Mouse (Mus musculus): Measurements from ENCODE around the gene C1qb. TPM values are rescaled to one million over a fixed set of nuclear protein-coding genes. Genes with fewer than 3 reads are reported as not detected.
A peak's percentile ranks its signal among the peaks of the same experiment; 100 is the strongest.

Gene C1qb
- polyA plus RNA-seq, 1 experiment from 2014 or later: 51.0 TPM

DNA sequence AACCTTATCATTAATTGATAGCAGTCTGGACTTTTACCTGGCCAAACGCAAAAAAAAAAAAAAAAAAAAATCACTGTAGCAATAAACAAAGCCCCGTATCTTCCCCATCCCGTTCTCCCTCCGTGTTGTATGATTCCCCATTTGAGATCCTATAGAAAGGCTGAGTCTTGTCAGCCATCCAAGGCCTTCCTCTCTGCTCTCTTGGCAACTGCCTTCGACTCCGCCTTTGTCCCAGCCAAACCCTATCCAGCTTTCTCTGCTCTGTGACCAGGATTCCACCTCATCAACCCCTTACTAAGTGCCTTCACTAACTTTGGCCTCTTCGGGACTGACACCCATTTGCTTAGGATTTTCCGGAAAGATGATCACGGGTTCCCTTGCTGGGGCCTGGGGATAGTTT is 48.0 kb downstream of the C1qb start:
- no peak overlapping the region for H3K9ac ChIP-seq
- H3K9me3 ChIP-seq: no peaks in the 10 kb centered on the region
- WGBS: 57% methylated on average over 9 of the region's 9 CpGs
- H3K27me3 ChIP-seq: peaks cover 48% of the 10 kb centered on the region
- H3K4me1 ChIP-seq: peaks cover 30% of the 10 kb centered on the region
- no peak overlapping the region for H3K4me3 ChIP-seq
- H3K36me3 ChIP-seq: no peaks in the 10 kb centered on the region
- no peak overlapping the region for H3K4me2 ChIP-seq
- ATAC-seq (ENCODE audit: borderline replicate concordance, extremely low read depth, low FRiP score, low TSS enrichment): no peak
- H3K27ac ChIP-seq: no peak overlapping the region

DNA sequence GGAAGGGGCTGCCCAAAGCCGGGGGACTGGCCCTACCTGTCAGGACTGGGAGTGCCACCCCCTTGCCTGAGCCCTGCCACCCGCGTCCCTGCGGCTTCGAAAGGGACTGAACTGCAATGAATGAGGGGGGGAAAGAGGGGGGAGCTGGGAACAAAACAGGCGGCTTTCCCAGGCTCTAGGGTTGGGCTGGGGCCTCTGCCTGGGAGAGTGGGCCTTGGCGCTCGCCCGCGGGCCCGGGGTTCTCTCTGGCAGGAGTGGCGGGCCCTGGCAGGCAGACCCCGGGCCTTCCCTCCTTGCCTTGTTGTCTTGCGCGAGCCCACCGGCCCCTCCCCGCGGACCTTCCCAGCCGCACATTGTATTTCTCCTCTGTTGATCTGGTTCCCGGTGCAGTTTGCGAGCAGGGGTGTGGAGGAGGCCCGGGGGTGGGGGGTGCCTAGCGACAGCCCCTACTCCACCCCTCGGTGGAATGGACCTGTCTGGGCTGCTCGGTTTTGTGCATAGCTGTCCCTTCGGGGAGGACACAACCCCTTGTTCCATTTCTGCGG is 49.5 kb downstream of the C1qb start:
- Histone ChIP-seq H3K9me3 (no peaks in the 10 kb centered on the region), H3K4me2 (peak overlapping the region; percentile 91), H3K9ac (peak overlapping the region; percentile 53), H3K27me3 (peaks cover 56% of the 10 kb centered on the region), H3K36me3 (no peaks in the 10 kb centered on the region), H3K4me3 (peak overlapping the region; percentile 67), H3K27ac (peak overlapping the region; percentile 87), H3K4me1 (peaks cover 44% of the 10 kb centered on the region)
- 2% methylated on average over 27 of the region's 27 CpGs for WGBS
- peak; percentile 25; the same call in 1 of the 2 replicates for ATAC-seq (ENCODE audit: borderline replicate concordance, extremely low read depth, low FRiP score, low TSS enrichment)

GRCm38 (mm10) chr4:136835621-136836386 is 50.2 kb downstream of the C1qb start, which contains the start of gene Ephb2:
TSS of gene Ephb2 (minus strand) at chr4:136835988.
- Histone ChIP-seq H3K27me3 (peaks cover 63% of the 10 kb centered on the region), H3K4me2 (peak within 1 kb of the TSS; percentile 91), H3K4me3 (peak within 1 kb of the TSS; percentile 67), H3K36me3 (no peaks in the 10 kb centered on the region), H3K4me1 (peaks cover 48% of the 10 kb centered on the region), H3K9ac (peak within 1 kb of the TSS; percentile 53), H3K9me3 (no peaks in the 10 kb centered on the region), H3K27ac (peak within 1 kb of the TSS; percentile 87)
- under 1% methylated on average over 83 of the region's 88 CpGs for WGBS
- peak; percentile 64 for ATAC-seq (ENCODE audit: borderline replicate concordance, extremely low read depth, low FRiP score, low TSS enrichment)

DNA sequence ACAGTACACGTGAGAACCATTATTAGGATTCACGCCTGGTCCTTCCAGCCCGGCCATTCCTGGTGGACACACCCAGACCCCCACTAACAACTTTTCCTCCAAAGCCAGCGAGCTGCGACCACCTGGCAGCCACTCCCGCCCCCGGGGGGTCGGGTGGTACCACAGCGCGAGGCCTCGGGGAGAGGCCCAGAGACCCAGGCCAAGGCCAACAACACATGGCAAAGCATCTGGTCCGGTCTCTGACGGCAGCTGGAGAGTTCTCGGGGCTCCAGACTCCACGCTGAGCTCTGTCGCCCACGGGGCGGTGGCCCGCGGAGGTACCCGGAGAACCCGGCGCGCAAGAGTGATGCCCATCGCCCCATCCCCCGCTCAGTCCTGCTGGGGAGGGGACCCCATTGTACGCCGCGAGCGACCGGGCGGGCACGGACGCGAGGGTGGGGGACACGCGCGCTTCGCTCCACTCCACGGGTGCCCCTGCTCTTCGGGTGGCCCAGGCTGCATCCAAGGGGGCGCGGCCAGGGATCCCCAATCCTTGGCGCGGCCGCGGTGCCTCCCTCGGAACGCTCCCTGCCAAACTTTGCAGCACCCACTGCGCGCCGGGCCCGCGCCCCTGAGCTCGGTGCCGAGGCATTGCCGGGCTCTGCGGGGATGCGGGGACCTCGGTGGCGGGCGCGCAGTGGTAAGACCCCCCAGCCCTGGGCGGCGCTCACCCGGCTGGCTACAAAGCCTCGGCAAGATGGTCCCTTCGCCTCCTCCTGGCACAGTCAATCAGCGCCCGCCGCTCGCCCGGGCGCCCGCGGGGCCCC is 51.0 kb downstream of the C1qb start:
- Histone ChIP-seq H3K27me3 (peaks cover 64% of the 10 kb centered on the region), H3K4me3 (peak overlapping the region; percentile 67), H3K9ac (peak overlapping the region; percentile 53), H3K36me3 (no peaks in the 10 kb centered on the region), H3K27ac (no peak overlapping the region), H3K9me3 (no peaks in the 10 kb centered on the region), H3K4me2 (peak overlapping the region; percentile 91), H3K4me1 (peaks cover 56% of the 10 kb centered on the region)
- WGBS: 1% methylated on average over 75 of the region's 76 CpGs
- peak; percentile 12; the same call in 1 of the 2 replicates for ATAC-seq (ENCODE audit: borderline replicate concordance, extremely low read depth, low FRiP score, low TSS enrichment)

DNA sequence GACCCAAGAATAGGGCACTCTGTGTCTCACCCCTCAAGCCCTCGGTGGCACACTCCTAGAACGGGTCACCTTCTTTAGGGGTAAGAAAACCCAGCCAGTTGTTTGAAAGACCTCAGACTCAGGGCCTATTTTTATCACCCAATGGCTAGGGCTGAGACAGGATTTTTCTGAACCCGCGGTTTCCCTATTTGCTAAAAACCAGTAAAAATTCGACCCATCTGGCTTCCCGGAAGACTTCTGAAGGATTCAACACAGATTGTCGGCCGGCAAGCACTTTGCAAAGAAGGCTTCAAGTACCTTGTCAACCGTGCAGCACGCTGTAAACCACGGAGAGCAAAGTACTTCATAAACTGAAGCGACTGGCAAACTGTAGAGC is 51.6 kb downstream of the C1qb start:
- H3K4me1 ChIP-seq: peaks cover 62% of the 10 kb centered on the region
- H3K9ac ChIP-seq: peak overlapping the region; percentile 53
- WGBS: 6% methylated on average over 12 of the region's 12 CpGs
- ATAC-seq (ENCODE audit: borderline replicate concordance, extremely low read depth, low FRiP score, low TSS enrichment): no peak
- H3K27me3 ChIP-seq: peaks cover 64% of the 10 kb centered on the region
- H3K4me3 ChIP-seq: peak overlapping the region; percentile 67
- H3K27ac ChIP-seq: peak overlapping the region; percentile 47; the same call in 1 of the 2 replicates
- no peaks in the 10 kb centered on the region for H3K9me3 ChIP-seq
- peak overlapping the region; percentile 91 for H3K4me2 ChIP-seq
- H3K36me3 ChIP-seq: no peaks in the 10 kb centered on the region

- ATAC-seq (ENCODE audit: borderline replicate concordance, extremely low read depth, low FRiP score, low TSS enrichment): no peak
- Histone ChIP-seq H3K4me3 (peak overlapping the region; percentile 67), H3K27me3 (peaks cover 59% of the 10 kb centered on the region), H3K9me3 (no peaks in the 10 kb centered on the region), H3K36me3 (no peaks in the 10 kb centered on the region), H3K4me1 (peaks cover 68% of the 10 kb centered on the region), H3K4me2 (peak overlapping the region; percentile 91), H3K27ac (peak overlapping the region; percentile 47), H3K9ac (no peak overlapping the region)
- 35% methylated on average over 20 of the region's 21 CpGs for WGBS
Observed at GRCm38 (mm10) chr4:136833619-136834351, 52.2 kb downstream of the C1qb start.

DNA sequence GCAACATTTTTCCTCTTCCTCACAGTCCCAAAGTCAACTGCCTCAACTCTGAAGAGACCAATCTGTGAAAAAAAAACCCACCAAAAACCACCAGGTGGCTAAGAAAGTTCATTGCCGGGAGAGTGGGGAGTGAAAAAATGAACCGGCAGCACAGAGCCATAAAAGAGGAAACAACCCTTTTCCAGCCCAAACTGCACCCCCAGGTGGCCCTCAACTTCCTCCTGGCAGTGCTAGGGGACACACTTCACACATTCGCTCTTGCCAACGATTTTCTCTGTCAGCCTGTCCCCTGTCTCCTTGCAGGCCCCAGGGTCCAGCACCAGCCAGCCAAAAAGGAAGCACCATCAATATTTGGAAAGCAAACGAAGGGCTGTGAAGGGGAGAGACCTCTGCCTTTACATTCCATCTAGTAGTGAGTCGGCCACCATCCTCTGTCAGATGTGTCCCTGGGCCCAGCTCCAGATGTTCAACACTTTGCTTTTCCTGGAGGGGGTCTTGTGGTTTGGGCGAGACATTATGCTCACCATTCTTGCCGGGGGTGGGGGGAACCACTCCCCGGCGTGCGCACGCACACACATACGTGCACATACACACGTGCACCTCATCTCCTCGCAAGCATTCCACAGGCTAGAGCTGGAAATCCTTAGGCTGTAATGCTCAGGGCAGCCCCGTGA is 53.3 kb downstream of the C1qb start:
- H3K27me3 ChIP-seq: peaks cover 48% of the 10 kb centered on the region

DNA sequence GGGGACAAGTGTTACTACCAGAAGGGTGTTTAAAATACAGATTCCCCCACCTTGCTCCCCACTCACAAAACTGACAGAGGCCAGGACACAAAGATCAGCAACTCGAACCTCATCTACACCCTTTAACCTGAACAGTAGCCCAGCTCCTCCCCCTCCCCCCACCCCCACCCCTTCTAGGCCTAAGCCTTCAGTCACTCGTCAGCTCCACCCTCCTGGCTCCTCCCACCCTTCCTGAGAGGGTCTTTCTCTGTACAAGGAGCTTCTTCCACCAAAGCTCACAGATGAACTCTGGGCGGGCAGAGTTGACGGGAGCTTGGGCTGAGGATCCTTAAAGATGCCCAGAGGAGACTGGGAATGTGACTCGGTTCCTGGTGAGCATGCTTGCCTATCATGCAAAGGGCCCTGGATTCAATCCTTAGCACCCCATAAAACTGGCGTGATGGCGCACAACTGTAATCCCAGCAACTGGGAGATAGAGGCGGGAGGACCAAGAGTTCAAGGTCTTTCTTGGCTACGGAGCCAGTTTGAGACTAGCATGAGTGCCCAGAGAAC is 55.6 kb downstream of the C1qb start:
- H3K4me2 ChIP-seq: no peak overlapping the region
- no peak overlapping the region for H3K9ac ChIP-seq
- no peaks in the 10 kb centered on the region for H3K9me3 ChIP-seq
- no peaks in the 10 kb centered on the region for H3K36me3 ChIP-seq
- H3K4me3 ChIP-seq: no peak overlapping the region
- no peak for ATAC-seq (ENCODE audit: borderline replicate concordance, extremely low read depth, low FRiP score, low TSS enrichment)
- H3K27me3 ChIP-seq: peaks cover 38% of the 10 kb centered on the region
- H3K27ac ChIP-seq: no peak overlapping the region
- 40% methylated on average over 9 of the region's 9 CpGs for WGBS
- H3K4me1 ChIP-seq: peaks cover 71% of the 10 kb centered on the region

More for the DNA sequence above, 53.3 kb downstream of the C1qb start:
- Histone ChIP-seq H3K9ac (no peak overlapping the region), H3K9me3 (no peaks in the 10 kb centered on the region), H3K4me1 (peaks cover 74% of the 10 kb centered on the region), H3K4me3 (no peak overlapping the region), H3K36me3 (no peaks in the 10 kb centered on the region), H3K27ac (no peak overlapping the region), H3K4me2 (no peak overlapping the region)
- 55% methylated on average over 16 of the region's 16 CpGs for WGBS
- ATAC-seq (ENCODE audit: borderline replicate concordance, extremely low read depth, low FRiP score, low TSS enrichment): no peak

All from lung, embryonic 15.5 days (tissue).